Mouse (Mus musculus): ENCODE results near the gene Pknox2. TPM values are rescaled to one million over a fixed set of nuclear protein-coding genes. Genes with fewer than 3 reads are reported as not detected.

Pknox2 gene
- polyA plus RNA-seq, 1 experiment: 83.7 TPM

- Histone ChIP-seq H3K27me3 (ENCODE audit: control insufficient read depth, insufficient read depth, low read length) (no peaks in the 10 kb centered on the region), H3K36me3 (ENCODE audit: control insufficient read depth, insufficient read depth, low read length) (no peaks in the 10 kb centered on the region), H3K27ac (ENCODE audit: control insufficient read depth, insufficient read depth, low read depth, low read length) (no peak overlapping the region), H3K4me1 (ENCODE audit: control insufficient read depth, insufficient read depth, low read length) (peaks cover 6% of the 10 kb centered on the region; the same call in 1 of the 2 replicates), H3K4me3 (ENCODE audit: control insufficient read depth, low read depth, low read length) (no peak overlapping the region)
- TF ChIP-seq POLR2A (IDR thresholded peaks at IDR 0.05; ENCODE audit: control insufficient read depth, low read depth, low read length): no peak
- TF ChIP-seq CTCF (IDR thresholded peaks at IDR 0.05; ENCODE audit: control insufficient read depth, insufficient read depth, insufficient replicate concordance, low read depth, low read length): no peak
Observed at GRCm38 (mm10) chr9:36970651-36971050, 176.6 kb downstream of the Pknox2 start.

GRCm38 (mm10) chr9:36969131-36969530, 178.1 kb downstream of the Pknox2 start:
- Histone ChIP-seq H3K27ac (ENCODE audit: control insufficient read depth, insufficient read depth, low read depth, low read length) (no peak overlapping the region), H3K4me3 (ENCODE audit: control insufficient read depth, low read depth, low read length) (no peak overlapping the region), H3K36me3 (ENCODE audit: control insufficient read depth, insufficient read depth, low read length) (no peaks in the 10 kb centered on the region), H3K4me1 (ENCODE audit: control insufficient read depth, insufficient read depth, low read length) (peaks cover 6% of the 10 kb centered on the region; the same call in 1 of the 2 replicates), H3K27me3 (ENCODE audit: control insufficient read depth, insufficient read depth, low read length) (no peaks in the 10 kb centered on the region)
- TF ChIP-seq POLR2A (IDR thresholded peaks at IDR 0.05; ENCODE audit: control insufficient read depth, low read depth, low read length) (no peak), CTCF (IDR thresholded peaks at IDR 0.05; ENCODE audit: control insufficient read depth, insufficient read depth, insufficient replicate concordance, low read depth, low read length) (no peak)

GRCm38 (mm10) chr9:36968713-36969112, 178.5 kb downstream of the Pknox2 start:
- Histone ChIP-seq H3K27me3 (ENCODE audit: control insufficient read depth, insufficient read depth, low read length) (no peaks in the 10 kb centered on the region), H3K4me1 (ENCODE audit: control insufficient read depth, insufficient read depth, low read length) (peaks cover 6% of the 10 kb centered on the region; the same call in 1 of the 2 replicates)

GRCm38 (mm10) chr9:36968236-36968635, 179.0 kb downstream of the Pknox2 start:
- Histone ChIP-seq H3K27me3 (ENCODE audit: control insufficient read depth, insufficient read depth, low read length) (no peaks in the 10 kb centered on the region), H3K36me3 (ENCODE audit: control insufficient read depth, insufficient read depth, low read length) (no peaks in the 10 kb centered on the region), H3K4me3 (ENCODE audit: control insufficient read depth, low read depth, low read length) (no peak overlapping the region), H3K27ac (ENCODE audit: control insufficient read depth, insufficient read depth, low read depth, low read length) (no peak overlapping the region), H3K4me1 (ENCODE audit: control insufficient read depth, insufficient read depth, low read length) (peaks cover 6% of the 10 kb centered on the region; the same call in 1 of the 2 replicates)
- no peak for TF ChIP-seq CTCF (IDR thresholded peaks at IDR 0.05; ENCODE audit: control insufficient read depth, insufficient read depth, insufficient replicate concordance, low read depth, low read length)
- TF ChIP-seq POLR2A (IDR thresholded peaks at IDR 0.05; ENCODE audit: control insufficient read depth, low read depth, low read length): no peak

More at GRCm38 (mm10) chr9:36968713-36969112, 178.5 kb downstream of the Pknox2 start:
- H3K4me3 ChIP-seq (ENCODE audit: control insufficient read depth, low read depth, low read length): no peak overlapping the region
- TF ChIP-seq POLR2A (IDR thresholded peaks at IDR 0.05; ENCODE audit: control insufficient read depth, low read depth, low read length): no peak
- TF ChIP-seq CTCF (IDR thresholded peaks at IDR 0.05; ENCODE audit: control insufficient read depth, insufficient read depth, insufficient replicate concordance, low read depth, low read length): peak; percentile 70; the same call in 1 of the 2 replicates
- no peak overlapping the region for H3K27ac ChIP-seq (ENCODE audit: control insufficient read depth, insufficient read depth, low read depth, low read length)
- H3K36me3 ChIP-seq (ENCODE audit: control insufficient read depth, insufficient read depth, low read length): no peaks in the 10 kb centered on the region

- TF ChIP-seq CTCF (IDR thresholded peaks at IDR 0.05; ENCODE audit: control insufficient read depth, insufficient read depth, insufficient replicate concordance, low read depth, low read length) (no peak), POLR2A (IDR thresholded peaks at IDR 0.05; ENCODE audit: control insufficient read depth, low read depth, low read length) (no peak)
- Histone ChIP-seq H3K27me3 (ENCODE audit: control insufficient read depth, insufficient read depth, low read length) (no peaks in the 10 kb centered on the region), H3K4me1 (ENCODE audit: control insufficient read depth, insufficient read depth, low read length) (peaks cover 6% of the 10 kb centered on the region; the same call in 1 of the 2 replicates), H3K4me3 (ENCODE audit: control insufficient read depth, low read depth, low read length) (no peak overlapping the region), H3K36me3 (ENCODE audit: control insufficient read depth, insufficient read depth, low read length) (no peaks in the 10 kb centered on the region), H3K27ac (ENCODE audit: control insufficient read depth, insufficient read depth, low read depth, low read length) (no peak overlapping the region)
Observed at GRCm38 (mm10) chr9:36965720-36966119, 181.5 kb downstream of the Pknox2 start.

- H3K27ac ChIP-seq (ENCODE audit: control insufficient read depth, insufficient read depth, low read depth, low read length): no peak overlapping the region
- H3K4me1 ChIP-seq (ENCODE audit: control insufficient read depth, insufficient read depth, low read length): peaks cover 6% of the 10 kb centered on the region; the same call in 1 of the 2 replicates
- TF ChIP-seq CTCF (IDR thresholded peaks at IDR 0.05; ENCODE audit: control insufficient read depth, insufficient read depth, insufficient replicate concordance, low read depth, low read length): no peak
- TF ChIP-seq POLR2A (IDR thresholded peaks at IDR 0.05; ENCODE audit: control insufficient read depth, low read depth, low read length): no peak
- H3K27me3 ChIP-seq (ENCODE audit: control insufficient read depth, insufficient read depth, low read length): no peaks in the 10 kb centered on the region
- no peak overlapping the region for H3K4me3 ChIP-seq (ENCODE audit: control insufficient read depth, low read depth, low read length)
- H3K36me3 ChIP-seq (ENCODE audit: control insufficient read depth, insufficient read depth, low read length): no peaks in the 10 kb centered on the region
Observed at GRCm38 (mm10) chr9:36964230-36964629, 183.0 kb downstream of the Pknox2 start.

GRCm38 (mm10) chr9:36963512-36963911, 183.7 kb downstream of the Pknox2 start:
- no peaks in the 10 kb centered on the region for H3K36me3 ChIP-seq (ENCODE audit: control insufficient read depth, insufficient read depth, low read length)
- no peak for TF ChIP-seq POLR2A (IDR thresholded peaks at IDR 0.05; ENCODE audit: control insufficient read depth, low read depth, low read length)
- TF ChIP-seq CTCF (IDR thresholded peaks at IDR 0.05; ENCODE audit: control insufficient read depth, insufficient read depth, insufficient replicate concordance, low read depth, low read length): no peak
- no peak overlapping the region for H3K4me3 ChIP-seq (ENCODE audit: control insufficient read depth, low read depth, low read length)
- H3K4me1 ChIP-seq (ENCODE audit: control insufficient read depth, insufficient read depth, low read length): peaks cover 6% of the 10 kb centered on the region; the same call in 1 of the 2 replicates
- no peaks in the 10 kb centered on the region for H3K27me3 ChIP-seq (ENCODE audit: control insufficient read depth, insufficient read depth, low read length)
- H3K27ac ChIP-seq (ENCODE audit: control insufficient read depth, insufficient read depth, low read depth, low read length): no peak overlapping the region
